Mouse (Mus musculus) cerebellum, postnatal 4 days (tissue): ENCODE results near the gene Fbp1.
"Not testable (repeated sequence)": the region's sequence is repeated elsewhere in the genome, so short reads cannot be mapped to it uniquely, and the experiment has no call there.

ENCODE experiments used
- DNase-seq, 2 experiments: peaks; one replicate each; pipeline ENCODE4 v3.0.0; 2022; ENCODE audit warnings: low spot score in 2 of 2, mixed read lengths in 1 of 2

The Fbp1 gene

GRCm38 (mm10) chr13:62854666-62855065 lies 33.4 kb downstream of the Fbp1 start:
- peak; percentile 81 to 84 for DNase-seq

GRCm38 (mm10) chr13:62833341-62833740 lies 54.7 kb downstream of the Fbp1 start:
- no peak for DNase-seq

GRCm38 (mm10) chr13:62832239-62832638 lies 55.8 kb downstream of the Fbp1 start:
- no peak for DNase-seq

- not testable (repeated sequence) for DNase-seq
Observed at GRCm38 (mm10) chr13:62815705-62816104, 72.4 kb downstream of the Fbp1 start.
